Mouse (Mus musculus) hindbrain, embryonic 10.5 days (tissue): ENCODE results near the gene Mst1. TPM values are rescaled to one million over a fixed set of nuclear protein-coding genes. Genes with fewer than 3 reads are reported as not detected.

Experiments used
- DNase-seq: peaks from one replicate; pipeline ENCODE4 v3.0.0-alpha.2; 2017; ENCODE audit warnings: low spot score
- H3K27ac ChIP-seq: fragments of 300-500 bp; sonication (generic); 2 replicates; pipeline ENCODE4 v1.5.1; 2016; ENCODE audit warnings: mild to moderate bottlenecking, moderate library complexity
- H3K27me3 ChIP-seq: fragments of 300-500 bp; sonication (generic); 2 replicates; pipeline ENCODE4 v1.6.1; 2016; ENCODE audit warnings: mild to moderate bottlenecking; ENCODE audit not compliant: poor library complexity, insufficient read depth, severe bottlenecking
- H3K36me3 ChIP-seq: fragments of 300-500 bp; sonication (generic); 2 replicates; pipeline ENCODE4 v1.6.1; 2016; ENCODE audit warnings: mild to moderate bottlenecking, moderate library complexity
- H3K4me1 ChIP-seq: fragments of 300-500 bp; sonication (generic); replicated peaks from 2 replicates; pipeline ENCODE4 v1.6.1; 2016; ENCODE audit warnings: mild to moderate bottlenecking
- H3K4me3 ChIP-seq: fragments of 300-500 bp; sonication (generic); 2 replicates; pipeline ENCODE4 v1.5.1; 2016; ENCODE audit warnings: mild to moderate bottlenecking, moderate library complexity
- H3K9me3 ChIP-seq: fragments of 300-500 bp; sonication (generic); 2 replicates; pipeline ENCODE4 v1.6.1; 2016; ENCODE audit warnings: mild to moderate bottlenecking, moderate library complexity
- WGBS: fragments of 180-500 bp; shearing (Covaris S2); methylation state at CpG from one replicate; pipeline ENCODE4 v1.1.7; 2016; 5-methylcytosine and 5-hydroxymethylcytosine counted together
- polyA plus RNA-seq: library from polyadenylated mRNA; unstranded; fragments of >200 nt; fragmentation: Nextera tagmentation; extraction: Ambion mirVana; gene quantifications from 2 replicates; pipeline ENCODE4 v1.2.1, GENCODE M21; 2016

Mst1 gene
- polyA plus RNA-seq, 1 experiment from 2014 or later = 0.34 TPM

DNA sequence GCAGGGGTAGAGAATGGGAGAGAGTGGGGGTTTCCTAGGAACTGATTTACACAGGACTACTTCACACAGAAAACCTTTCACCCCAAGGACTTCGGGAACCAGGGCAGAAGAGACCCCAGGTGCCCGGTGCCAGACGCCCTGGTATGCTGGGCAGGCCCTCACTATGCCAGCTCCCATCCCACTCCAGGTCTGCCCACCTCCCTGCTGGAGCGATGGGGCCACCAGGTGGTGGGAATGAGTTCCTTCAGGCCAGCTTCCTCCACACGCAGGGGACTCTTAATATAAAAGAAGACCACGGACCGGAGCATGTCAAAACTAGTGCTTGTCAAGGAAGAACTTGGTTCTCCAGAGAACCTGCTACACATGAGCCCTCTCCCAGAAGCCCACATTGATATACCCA lies 13.0 kb upstream of the Mst1 start:
- peaks cover 73% of the 10 kb centered on the region for H3K36me3 ChIP-seq
- H3K27me3 ChIP-seq = no peaks in the 10 kb centered on the region
- H3K4me3 ChIP-seq = no peak overlapping the region
- no peaks in the 10 kb centered on the region; the same call in 1 of the 2 replicates for H3K4me1 ChIP-seq
- 88% methylated on average over 7 of the region's 7 CpGs for WGBS
- no peak for DNase-seq
- H3K9me3 ChIP-seq = no peaks in the 10 kb centered on the region
- no peak overlapping the region for H3K27ac ChIP-seq

- peaks cover 66% of the 10 kb centered on the region for H3K36me3 ChIP-seq
Measured at GRCm38 (mm10) chr9:108067900-108068299, 12.3 kb upstream of the Mst1 start.

DNA sequence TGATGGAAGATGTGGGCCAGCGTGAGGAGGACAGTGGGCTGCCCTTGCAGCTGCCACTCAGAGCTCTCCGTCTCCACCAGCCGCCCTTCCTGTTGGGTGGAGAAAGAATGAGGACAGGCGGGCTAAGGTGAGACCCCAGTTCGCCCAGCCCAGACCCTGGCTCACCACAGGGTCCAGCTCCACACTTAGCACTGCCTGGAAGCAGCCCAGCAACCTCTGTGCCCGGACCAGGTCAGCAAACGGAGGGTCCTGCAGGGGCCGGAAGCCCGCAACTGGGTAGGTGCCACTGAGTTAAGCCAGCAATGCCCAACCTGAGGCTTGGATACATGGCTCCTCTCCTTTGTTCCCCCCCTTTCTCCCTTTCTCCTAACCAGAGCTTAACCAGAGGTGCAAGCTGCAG lies 11.2 kb upstream of the Mst1 start:
- no peaks in the 10 kb centered on the region for H3K9me3 ChIP-seq
- no peak overlapping the region for H3K4me3 ChIP-seq
- DNase-seq = no peak
- no peaks in the 10 kb centered on the region for H3K27me3 ChIP-seq
- WGBS = 89% methylated on average over 9 of the region's 9 CpGs
- peaks cover 60% of the 10 kb centered on the region for H3K36me3 ChIP-seq
- 0 out of 2 replicates have a peak, but pooled peaks cover 5% of the 10 kb centered on the region for H3K4me1 ChIP-seq
- no peak overlapping the region for H3K27ac ChIP-seq

More at GRCm38 (mm10) chr9:108067900-108068299, 12.3 kb upstream of the Mst1 start:
- H3K9me3 ChIP-seq = no peaks in the 10 kb centered on the region
- H3K27ac ChIP-seq = no peak overlapping the region
- H3K4me3 ChIP-seq = no peak overlapping the region
- no peaks in the 10 kb centered on the region for H3K27me3 ChIP-seq
- H3K4me1 ChIP-seq = no peaks in the 10 kb centered on the region; the same call in 1 of the 2 replicates
- peak; percentile 88 for DNase-seq
- 25% methylated on average over 8 of the region's 8 CpGs for WGBS

DNA sequence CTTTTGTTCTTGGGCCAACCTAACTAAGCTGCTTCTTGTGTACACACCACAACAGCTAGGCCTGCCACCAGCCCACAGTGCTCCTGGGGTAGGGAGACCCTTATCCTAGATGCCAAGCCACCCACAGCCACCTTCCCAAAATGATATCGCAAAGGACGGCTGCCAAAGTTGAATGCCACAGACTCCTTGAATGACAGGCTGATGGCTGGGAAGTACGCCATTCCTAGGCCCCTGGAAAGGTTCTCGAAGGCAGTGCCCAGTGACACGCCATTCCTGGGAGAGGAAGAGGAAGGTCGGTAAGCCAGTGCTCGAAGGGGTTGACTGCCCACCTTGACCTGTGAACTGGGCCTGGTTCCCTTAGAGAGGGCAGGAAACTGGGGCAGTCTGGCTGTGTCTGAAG lies 10.7 kb upstream of the Mst1 start:
- DNase-seq = no peak
- 95% methylated on average over 7 of the region's 7 CpGs for WGBS
- H3K27me3 ChIP-seq = no peaks in the 10 kb centered on the region
- peaks cover 55% of the 10 kb centered on the region for H3K36me3 ChIP-seq
- H3K27ac ChIP-seq = no peak overlapping the region
- 0 out of 2 replicates have a peak, but pooled peaks cover 5% of the 10 kb centered on the region for H3K4me1 ChIP-seq
- H3K9me3 ChIP-seq = no peaks in the 10 kb centered on the region
- H3K4me3 ChIP-seq = no peak overlapping the region

DNA sequence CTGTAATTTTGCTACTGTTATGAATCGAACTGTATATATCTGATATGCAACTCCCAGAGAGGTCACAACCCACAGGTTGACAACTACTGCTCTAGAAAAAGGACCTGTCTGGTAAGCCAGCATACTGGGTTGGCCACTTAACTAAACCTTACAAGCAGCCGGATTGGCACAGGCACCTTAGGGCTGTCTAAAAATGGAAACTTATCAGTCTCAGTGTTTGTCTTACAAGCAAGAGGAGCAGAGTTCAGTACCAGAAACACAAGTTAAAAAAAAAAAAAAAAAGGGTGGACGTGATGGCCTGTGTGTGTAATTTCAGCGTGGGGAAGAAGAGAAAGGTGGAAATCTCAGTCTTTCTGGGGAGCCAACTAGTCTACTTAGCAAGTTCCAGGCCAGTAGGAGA lies 8.4 kb upstream of the Mst1 start:
- Histone ChIP-seq H3K27ac (no peak overlapping the region), H3K36me3 (peaks cover 40% of the 10 kb centered on the region), H3K9me3 (no peaks in the 10 kb centered on the region), H3K4me3 (no peak overlapping the region), H3K27me3 (no peaks in the 10 kb centered on the region), H3K4me1 (0 out of 2 replicates have a peak, but pooled peaks cover 5% of the 10 kb centered on the region)
- WGBS = 94% methylated on average over 4 of the region's 4 CpGs
- no peak for DNase-seq

DNA sequence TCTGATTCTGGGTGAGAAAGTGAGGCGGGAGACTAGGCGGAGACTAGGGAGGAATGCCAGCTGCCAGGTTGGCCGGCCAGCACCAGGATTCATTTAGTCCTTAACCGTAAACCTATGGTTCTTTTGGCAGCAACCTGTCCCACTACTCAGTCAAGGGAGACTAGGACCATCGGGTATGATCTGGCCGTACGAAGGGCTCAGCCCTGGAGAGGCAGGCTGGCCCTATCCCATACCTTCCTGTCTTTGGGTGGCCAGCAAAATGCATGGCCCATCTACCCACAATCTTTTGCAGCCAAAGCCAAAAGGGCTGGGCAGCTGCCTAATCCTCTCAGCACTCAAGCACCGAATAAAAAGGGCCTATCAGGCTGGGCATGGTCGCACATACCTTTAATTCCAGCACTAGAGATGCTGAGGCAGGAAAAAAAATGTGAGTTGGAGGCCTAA lies 7.7 kb upstream of the Mst1 start:
- no peak for DNase-seq
- no peak overlapping the region for H3K4me3 ChIP-seq
- H3K4me1 ChIP-seq = peaks cover 11% of the 10 kb centered on the region
- peaks cover 35% of the 10 kb centered on the region for H3K36me3 ChIP-seq
- H3K27me3 ChIP-seq = no peaks in the 10 kb centered on the region
- no peaks in the 10 kb centered on the region for H3K9me3 ChIP-seq
- WGBS = 76% methylated on average over 9 of the region's 9 CpGs
- H3K27ac ChIP-seq = no peak overlapping the region; the same call in 1 of the 2 replicates

DNA sequence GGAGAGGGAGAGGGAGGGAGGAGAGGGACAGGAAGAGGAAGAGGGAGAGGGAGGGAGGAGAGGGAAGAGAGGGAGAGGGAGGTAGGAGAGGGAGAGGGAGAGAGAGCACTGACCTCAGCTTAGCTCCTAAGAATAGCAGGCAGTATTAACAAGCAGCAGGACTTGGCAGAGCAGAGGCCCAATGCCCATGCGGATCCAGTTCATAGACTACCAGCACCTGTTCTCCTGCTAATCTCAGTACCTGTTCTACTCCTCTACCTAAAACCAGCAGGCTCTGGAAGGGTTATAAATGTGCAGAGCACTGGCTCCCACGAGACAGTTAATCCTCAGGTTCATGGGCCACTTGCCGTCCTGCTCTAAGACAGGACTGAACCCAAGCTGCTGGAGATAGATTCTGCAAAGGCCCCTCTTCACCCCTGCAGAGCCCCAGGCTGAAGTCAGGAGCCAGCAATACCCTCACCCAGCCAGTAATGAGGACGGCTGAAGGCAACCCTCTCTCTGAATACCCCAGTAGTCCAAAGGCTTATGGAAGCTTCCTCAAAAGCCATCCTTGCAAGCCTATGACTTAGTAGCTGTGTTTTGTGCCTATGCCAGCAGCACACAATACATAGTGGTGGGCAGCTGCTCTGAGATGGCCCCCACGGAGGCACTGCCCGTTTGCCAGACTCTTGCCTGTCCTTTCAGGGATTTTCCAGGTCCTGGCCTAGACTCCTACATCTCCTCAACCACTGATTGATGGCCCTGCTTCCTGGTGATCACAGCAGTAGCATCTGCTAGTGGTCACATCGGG lies 6.9 kb upstream of the Mst1 start:
- DNase-seq = no peak
- Histone ChIP-seq H3K27me3 (no peaks in the 10 kb centered on the region), H3K4me1 (peaks cover 19% of the 10 kb centered on the region), H3K9me3 (no peaks in the 10 kb centered on the region), H3K36me3 (peaks cover 35% of the 10 kb centered on the region), H3K4me3 (no peak overlapping the region), H3K27ac (no peak overlapping the region; the same call in 1 of the 2 replicates)
- WGBS = 67% methylated on average over 7 of the region's 7 CpGs

DNA sequence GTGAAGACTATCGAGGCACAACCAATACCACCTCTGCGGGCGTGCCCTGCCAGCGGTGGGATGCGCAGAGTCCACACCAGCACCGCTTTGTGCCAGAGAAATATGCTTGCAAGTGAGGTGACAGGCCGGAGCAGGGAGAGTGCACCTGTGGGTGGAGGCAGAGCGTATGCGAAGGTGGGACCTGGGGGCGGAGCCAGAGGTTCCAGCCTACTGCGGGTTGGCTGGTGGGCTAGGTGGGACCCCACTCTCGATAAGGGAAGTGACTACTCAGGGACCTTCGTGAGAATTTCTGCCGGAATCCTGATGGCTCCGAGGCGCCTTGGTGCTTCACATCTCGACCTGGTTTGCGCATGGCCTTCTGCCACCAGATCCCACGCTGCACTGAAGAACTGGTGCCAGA lies 2.3 kb downstream of the Mst1 start:
- Histone ChIP-seq H3K9me3 (no peaks in the 10 kb centered on the region), H3K36me3 (peaks cover 41% of the 10 kb centered on the region), H3K27ac (no peak overlapping the region), H3K27me3 (peaks cover 51% of the 10 kb centered on the region), H3K4me1 (peaks cover 43% of the 10 kb centered on the region), H3K4me3 (peak overlapping the region; percentile 14; the same call in 1 of the 2 replicates)
- 8% methylated on average over 19 of the region's 19 CpGs for WGBS
- DNase-seq = no peak

- Histone ChIP-seq H3K4me1 (peaks cover 39% of the 10 kb centered on the region), H3K27ac (no peak within 1 kb of the TSS), H3K4me3 (peak within 1 kb of the TSS; percentile 14; the same call in 1 of the 2 replicates), H3K9me3 (no peaks in the 10 kb centered on the region), H3K36me3 (peaks cover 46% of the 10 kb centered on the region), H3K27me3 (peaks cover 51% of the 10 kb centered on the region)
- 33% methylated on average over 12 of the region's 12 CpGs for WGBS
- DNase-seq = no peak
Measured at GRCm38 (mm10) chr9:108082988-108083431, 2.8 kb downstream of the Mst1 start, which contains the start of gene Rnf123. Gene Rnf123, minus strand, starts transcription at chr9:108083346.

DNA sequence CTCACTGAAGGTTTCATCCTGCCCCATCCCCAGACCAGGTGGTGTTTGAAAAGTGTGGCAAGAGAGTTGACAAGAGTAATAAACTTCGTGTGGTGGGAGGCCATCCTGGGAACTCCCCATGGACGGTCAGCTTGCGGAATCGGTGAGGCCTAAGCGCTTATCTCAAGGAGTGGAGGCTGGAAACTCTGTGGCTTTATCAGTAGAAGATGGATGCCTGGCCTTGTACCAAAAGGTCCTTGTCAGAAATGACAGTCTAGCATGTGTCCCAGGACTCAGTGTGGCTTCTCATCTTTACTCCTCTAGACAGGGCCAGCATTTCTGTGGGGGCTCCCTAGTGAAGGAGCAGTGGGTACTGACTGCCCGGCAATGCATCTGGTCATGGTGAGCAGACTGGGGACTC lies 3.3 kb downstream of the Mst1 start:
- DNase-seq = no peak
- Histone ChIP-seq H3K27ac (no peak overlapping the region), H3K9me3 (no peaks in the 10 kb centered on the region), H3K4me3 (no peak overlapping the region), H3K4me1 (peaks cover 33% of the 10 kb centered on the region), H3K27me3 (peaks cover 51% of the 10 kb centered on the region), H3K36me3 (peaks cover 51% of the 10 kb centered on the region)
- 86% methylated on average over 6 of the region's 6 CpGs for WGBS

GRCm38 (mm10) chr9:108085261-108085660 lies 5.0 kb downstream of the Mst1 start:
- H3K4me1 ChIP-seq = peaks cover 24% of the 10 kb centered on the region
- no peak overlapping the region for H3K27ac ChIP-seq
- H3K36me3 ChIP-seq = peaks cover 68% of the 10 kb centered on the region
- no peaks in the 10 kb centered on the region for H3K9me3 ChIP-seq
- no peak overlapping the region for H3K4me3 ChIP-seq
- peaks cover 46% of the 10 kb centered on the region for H3K27me3 ChIP-seq
- no peak for DNase-seq
- WGBS = 94% methylated on average over 4 of the region's 4 CpGs

DNA sequence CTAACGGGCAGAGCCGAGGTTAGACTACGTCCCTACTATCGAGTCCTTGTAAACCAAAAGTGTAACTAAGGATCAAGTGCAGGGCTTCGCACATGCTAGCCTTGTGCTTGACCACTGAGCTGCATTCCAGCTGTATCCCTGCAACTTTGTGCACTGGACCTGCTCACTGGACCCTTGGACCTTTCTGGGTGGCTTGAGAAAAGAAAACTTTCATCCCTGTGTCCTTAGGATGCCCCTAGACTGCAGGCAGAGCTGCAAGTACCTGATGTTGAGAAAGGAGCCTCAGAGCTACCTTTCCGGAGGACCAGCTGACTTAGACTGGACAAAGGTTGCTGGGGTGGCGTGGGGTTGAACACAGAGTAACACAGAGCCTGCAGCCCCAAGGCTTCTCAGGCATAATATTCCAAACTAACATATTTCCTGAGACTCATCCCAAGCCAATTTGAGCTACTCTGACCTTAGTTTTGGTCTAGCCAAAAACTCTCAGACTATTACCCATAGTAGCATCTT lies 10.4 kb downstream of the Mst1 start:
- WGBS = 97% methylated on average over 7 of the region's 7 CpGs
- no peaks in the 10 kb centered on the region for H3K9me3 ChIP-seq
- peaks cover 29% of the 10 kb centered on the region for H3K4me1 ChIP-seq
- peaks cover 74% of the 10 kb centered on the region for H3K36me3 ChIP-seq
- DNase-seq = no peak
- no peaks in the 10 kb centered on the region for H3K27me3 ChIP-seq
- no peak overlapping the region for H3K27ac ChIP-seq
- H3K4me3 ChIP-seq = no peak overlapping the region

- peak overlapping the region; percentile 94 for H3K4me3 ChIP-seq
- peak overlapping the region; percentile 93 for H3K27ac ChIP-seq
- H3K9me3 ChIP-seq = no peaks in the 10 kb centered on the region
- DNase-seq = no peak
- H3K4me1 ChIP-seq = peaks cover 38% of the 10 kb centered on the region
- peaks cover 45% of the 10 kb centered on the region for H3K36me3 ChIP-seq
- H3K27me3 ChIP-seq = no peaks in the 10 kb centered on the region
- WGBS = 80% methylated on average over 10 of the region's 10 CpGs
Measured at GRCm38 (mm10) chr9:108093586-108093985, 13.3 kb downstream of the Mst1 start.
